Mouse (Mus musculus) midbrain, embryonic 14.5 days (tissue): ENCODE measurements at regions not wholly inside any gene's neighbourhood (a gene's known extent, or its start where the extent isn't known, plus 50 kb on each side); places are given as distances from the start of the nearest gene placed in this dataset.
A peak's percentile ranks its signal among the peaks of the same experiment; 100 is the strongest.
"Not testable (repeated sequence)": the region's sequence is repeated elsewhere in the genome, so short reads cannot be mapped to it uniquely, and the experiment has no call there.

Experiments
- ATAC-seq: fragments of 200-750 bp; cut with Nextera tagmentation; 2 replicates; pipeline ENCODE4 v1.8.0; 2017; ENCODE audit warnings: moderate number of reproducible peaks, moderate library complexity; ENCODE audit not compliant: low FRiP score, low TSS enrichment
- DNase-seq: peaks from one replicate; pipeline ENCODE4 v3.0.0-alpha.2; 2015
- H3K27ac ChIP-seq: fragments of 300-500 bp; sonication (generic); replicated peaks from 2 replicates; pipeline ENCODE4 v1.5.1; 2014; ENCODE audit warnings: mild to moderate bottlenecking, low read depth, low read length, moderate library complexity
- H3K27me3 ChIP-seq: fragments of 300-500 bp; sonication (generic); 2 replicates; pipeline ENCODE4 v1.6.1; 2014; ENCODE audit warnings: low read length, control low read depth, mixed read lengths; ENCODE audit not compliant: control insufficient read depth, insufficient read depth
- H3K36me3 ChIP-seq: fragments of 300-500 bp; sonication (generic); 2 replicates; pipeline ENCODE4 v1.6.1; 2014; ENCODE audit warnings: low read length, control low read depth; ENCODE audit not compliant: control insufficient read depth, insufficient read depth
- H3K4me1 ChIP-seq: fragments of 300-500 bp; sonication (generic); 2 replicates; pipeline ENCODE4 v1.6.1; 2014; ENCODE audit warnings: mild to moderate bottlenecking, antibody characterized with exemption, low read length, control low read depth; ENCODE audit not compliant: control insufficient read depth, insufficient read depth
- H3K4me2 ChIP-seq: fragments of 300-500 bp; sonication (generic); 2 replicates; pipeline ENCODE4 v1.6.1; 2014; ENCODE audit warnings: mild to moderate bottlenecking, low read length, moderate library complexity
- H3K4me3 ChIP-seq: fragments of 300-500 bp; sonication (generic); replicated peaks from 2 replicates; pipeline ENCODE4 v1.5.1; 2014; ENCODE audit warnings: low read depth, low read length
- H3K9ac ChIP-seq: fragments of 300-500 bp; sonication (generic); replicated peaks from 2 replicates; pipeline ENCODE4 v1.6.1; 2014; ENCODE audit warnings: mild to moderate bottlenecking, low read length, moderate library complexity
- H3K9me3 ChIP-seq: fragments of 300-500 bp; sonication (generic); 2 replicates; pipeline ENCODE4 v1.6.1; 2016; ENCODE audit warnings: low read length, control low read depth, mixed read lengths; ENCODE audit not compliant: control insufficient read depth
- WGBS: fragments of 180-500 bp; shearing (Covaris S2); extraction: QIAGEN DNeasy Blood & Tissue Kit; methylation state at CpG from one replicate; pipeline ENCODE4 v1.1.7; 2014; 5-methylcytosine and 5-hydroxymethylcytosine counted together

DNA sequence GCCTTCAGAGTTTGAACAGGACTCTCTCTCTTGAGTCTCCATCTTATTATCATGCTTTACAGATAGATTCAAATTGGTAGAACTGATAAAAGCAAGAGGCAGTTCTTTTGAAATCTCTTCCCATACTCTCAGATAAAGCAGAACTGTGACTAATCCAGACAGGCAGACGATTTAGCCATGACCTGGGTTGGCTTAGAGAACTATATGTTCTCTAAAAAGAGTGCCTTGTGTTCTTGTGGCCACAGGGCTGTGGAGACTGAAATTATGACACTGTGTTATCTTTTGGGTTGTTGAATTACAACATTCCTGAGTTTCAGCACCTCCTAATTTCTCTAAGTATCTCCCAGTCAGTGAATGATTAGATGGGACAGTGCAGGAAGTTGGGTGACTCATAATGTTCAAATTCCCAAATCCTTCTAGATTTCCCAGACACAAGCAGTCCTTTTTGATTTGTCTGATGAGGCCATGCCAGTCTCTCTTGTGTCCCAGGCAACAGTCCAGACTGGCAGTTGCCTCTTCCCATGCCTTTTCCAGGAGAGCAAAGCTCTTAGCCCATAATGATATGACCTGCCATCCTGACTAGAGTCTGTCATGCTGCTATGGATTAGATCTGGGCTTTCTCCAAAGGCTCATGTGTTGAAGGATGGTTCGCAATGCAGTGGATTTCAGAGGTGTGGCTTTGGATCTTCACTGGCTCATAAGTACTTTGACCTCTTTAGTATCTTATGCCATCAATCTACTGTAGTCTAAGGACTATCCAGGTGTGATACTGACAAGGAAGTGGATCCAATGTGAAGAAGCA, 66.4 kb upstream of the Tbl1xr1 start:
- H3K36me3 ChIP-seq: no peaks in the 10 kb centered on the region
- H3K27me3 ChIP-seq: no peaks in the 10 kb centered on the region
- H3K9me3 ChIP-seq: no peaks in the 10 kb centered on the region
- DNase-seq: no peak
- H3K4me1 ChIP-seq: no peaks in the 10 kb centered on the region
- H3K27ac ChIP-seq: no peak overlapping the region
- no peak overlapping the region for H3K4me3 ChIP-seq
- no peak overlapping the region for H3K4me2 ChIP-seq
- WGBS: 54% methylated on average over 2 of the region's 2 CpGs
- no peak for ATAC-seq
- H3K9ac ChIP-seq: no peak overlapping the region

DNA sequence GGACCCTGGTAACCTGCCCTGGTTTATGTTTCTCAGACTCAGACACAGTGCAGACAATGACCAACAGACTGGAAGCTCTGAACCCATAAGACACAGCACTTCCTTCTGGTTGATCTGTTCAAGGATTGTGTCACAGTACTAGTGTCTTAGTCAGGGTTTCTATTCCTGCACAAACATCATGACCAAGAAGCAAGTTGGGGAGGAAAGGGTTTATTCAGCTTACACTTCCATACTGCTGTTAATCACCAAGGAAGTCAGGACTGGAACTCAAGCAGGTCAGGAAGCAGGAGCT, 65.8 kb upstream of the Tbl1xr1 start:
- H3K27me3 ChIP-seq, ATAC-seq, H3K36me3 ChIP-seq, H3K27ac ChIP-seq, DNase-seq, H3K9me3 ChIP-seq, H3K9ac ChIP-seq, H3K4me3 ChIP-seq, H3K4me1 ChIP-seq, H3K4me2 ChIP-seq: not testable (repeated sequence)

DNA sequence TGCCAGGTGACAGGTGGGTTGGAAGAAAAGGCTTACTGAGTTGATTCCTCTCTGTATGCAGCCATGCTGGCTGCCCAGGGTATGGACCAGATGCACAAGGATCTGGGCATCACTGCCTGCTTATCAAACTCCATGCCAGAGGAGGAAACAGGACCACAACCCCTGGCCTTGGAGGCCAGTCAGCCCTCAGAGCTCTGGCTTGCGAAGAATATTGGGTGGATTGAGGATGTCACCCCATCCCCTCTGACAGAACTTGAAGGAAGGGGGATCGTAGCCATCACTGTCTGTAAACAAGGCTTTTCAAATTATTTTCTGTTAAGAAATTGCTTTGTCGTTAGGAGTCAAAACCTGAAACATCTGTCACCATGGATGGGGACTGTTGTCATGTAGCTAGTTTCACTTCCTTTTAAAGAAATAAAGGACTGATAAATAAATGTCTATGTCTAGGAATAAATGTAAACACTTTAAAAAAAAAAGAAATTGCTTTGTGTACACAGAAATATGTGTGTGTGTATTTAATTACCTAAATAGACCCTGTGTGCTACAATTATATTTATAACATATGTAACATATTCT, 55.0 kb upstream of the Tbl1xr1 start:
- Histone ChIP-seq H3K27me3 (no peaks in the 10 kb centered on the region), H3K4me1 (no peaks in the 10 kb centered on the region), H3K4me2 (no peak overlapping the region), H3K27ac (no peak overlapping the region), H3K4me3 (no peak overlapping the region), H3K9me3 (no peaks in the 10 kb centered on the region), H3K9ac (no peak overlapping the region), H3K36me3 (no peaks in the 10 kb centered on the region)
- 89% methylated on average over 3 of the region's 3 CpGs for WGBS
- DNase-seq (no peak), ATAC-seq (no peak)

DNA sequence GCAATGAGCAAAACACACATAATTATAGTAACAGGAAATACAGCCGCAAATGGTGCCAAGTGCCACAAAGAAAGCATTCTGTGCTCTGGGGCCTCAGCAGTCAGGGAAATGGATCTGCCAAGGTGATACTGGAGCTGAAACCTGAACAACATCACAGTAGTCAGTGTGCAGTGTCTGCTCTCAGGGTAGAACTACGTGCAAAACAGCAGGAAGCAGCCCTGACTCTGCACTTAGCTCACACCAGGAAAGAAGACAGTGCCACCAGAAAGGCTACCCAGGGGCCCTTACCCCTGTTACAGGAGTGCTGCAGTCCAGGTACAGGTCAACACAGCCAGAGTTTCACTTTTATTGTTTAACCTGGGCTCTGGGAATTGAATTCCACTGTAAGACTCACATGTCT, 54.0 kb upstream of the Tbl1xr1 start:
- no peaks in the 10 kb centered on the region for H3K9me3 ChIP-seq
- no peaks in the 10 kb centered on the region for H3K4me1 ChIP-seq
- ATAC-seq (no peak), DNase-seq (no peak)
- WGBS: 73% methylated on average over 2 of the region's 2 CpGs
- H3K4me2 ChIP-seq: no peak overlapping the region
- no peak overlapping the region for H3K4me3 ChIP-seq
- H3K27me3 ChIP-seq: no peaks in the 10 kb centered on the region
- H3K27ac ChIP-seq: no peak overlapping the region
- no peak overlapping the region for H3K9ac ChIP-seq
- H3K36me3 ChIP-seq: no peaks in the 10 kb centered on the region

DNA sequence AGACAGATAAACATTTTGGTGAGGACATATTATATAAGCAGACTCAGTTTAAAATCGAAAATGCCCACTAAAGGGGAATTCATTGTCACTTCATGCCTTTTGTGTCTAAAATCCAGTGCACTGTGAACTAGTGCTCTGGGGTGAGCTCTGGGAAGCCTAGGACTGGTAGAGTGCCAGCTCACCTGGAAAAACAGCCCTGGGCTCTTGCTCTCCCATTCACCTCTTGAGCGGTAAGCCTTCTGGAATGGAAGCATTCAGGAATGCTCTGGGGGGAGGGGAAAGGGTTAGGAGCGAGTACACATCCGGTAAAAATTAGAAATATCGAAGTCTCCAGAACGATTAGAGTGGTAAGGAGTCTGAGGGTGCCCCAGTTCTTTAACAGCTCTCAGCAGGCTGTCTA, 53.4 kb upstream of the Tbl1xr1 start:
- no peaks in the 10 kb centered on the region for H3K9me3 ChIP-seq
- no peaks in the 10 kb centered on the region for H3K4me1 ChIP-seq
- no peaks in the 10 kb centered on the region for H3K27me3 ChIP-seq
- H3K4me2 ChIP-seq: no peak overlapping the region
- ATAC-seq: no peak
- WGBS: 69% methylated on average over 6 of the region's 6 CpGs
- no peaks in the 10 kb centered on the region for H3K36me3 ChIP-seq
- no peak for DNase-seq
- no peak overlapping the region for H3K27ac ChIP-seq
- H3K9ac ChIP-seq: no peak overlapping the region
- H3K4me3 ChIP-seq: no peak overlapping the region

DNA sequence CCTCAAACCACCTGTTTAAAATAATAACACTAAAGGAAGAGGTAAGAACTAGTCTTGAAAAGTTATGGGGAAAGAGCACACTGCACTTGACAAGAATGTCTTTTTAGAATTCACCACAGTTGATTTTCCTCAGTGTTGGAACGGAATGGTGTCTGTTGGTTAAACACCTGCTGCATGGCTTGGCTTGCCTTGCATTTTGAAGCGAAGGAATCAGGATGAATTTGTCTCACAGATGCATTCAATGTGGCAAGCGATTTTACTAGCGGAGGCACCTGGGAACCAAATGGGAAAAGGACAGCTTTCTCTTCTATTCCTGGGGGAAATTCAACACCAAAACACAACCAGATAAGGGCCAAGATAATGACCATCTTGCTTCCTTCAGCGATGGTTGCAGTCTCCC, 52.9 kb upstream of the Tbl1xr1 start:
- Histone ChIP-seq H3K9ac (no peak overlapping the region), H3K4me1 (no peaks in the 10 kb centered on the region), H3K27ac (no peak overlapping the region), H3K36me3 (no peaks in the 10 kb centered on the region), H3K9me3 (no peaks in the 10 kb centered on the region), H3K27me3 (no peaks in the 10 kb centered on the region), H3K4me2 (no peak overlapping the region), H3K4me3 (no peak overlapping the region)
- ATAC-seq (no peak), DNase-seq (no peak)
- WGBS: 71% methylated on average over 5 of the region's 5 CpGs

DNA sequence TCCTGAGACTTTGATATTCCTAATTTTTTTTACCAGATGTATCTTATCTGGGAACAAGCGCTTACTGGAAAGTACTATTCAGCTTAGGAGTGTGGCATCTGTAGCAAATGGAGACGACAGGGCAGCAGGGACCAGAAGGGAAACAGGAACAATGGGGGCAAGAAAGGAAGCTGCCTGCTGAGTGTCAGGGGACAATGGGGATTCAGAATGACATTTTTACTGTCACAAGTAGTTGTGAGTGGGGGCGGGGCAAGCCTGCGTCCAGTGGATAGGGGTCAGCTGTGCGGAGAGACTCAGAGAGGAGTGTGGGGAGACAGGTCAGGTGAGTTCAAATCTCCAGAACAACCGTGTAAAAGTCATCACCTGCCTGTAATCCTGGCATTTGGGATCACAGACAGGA, 52.3 kb upstream of the Tbl1xr1 start:
- H3K27me3 ChIP-seq: no peaks in the 10 kb centered on the region
- H3K36me3 ChIP-seq: no peaks in the 10 kb centered on the region
- H3K4me3 ChIP-seq: no peak overlapping the region
- 11% methylated on average over 6 of the region's 6 CpGs for WGBS
- H3K27ac ChIP-seq: no peak overlapping the region
- no peak overlapping the region for H3K4me2 ChIP-seq
- H3K4me1 ChIP-seq: no peaks in the 10 kb centered on the region
- no peaks in the 10 kb centered on the region for H3K9me3 ChIP-seq
- ATAC-seq (no peak), DNase-seq (peak; percentile 14)
- H3K9ac ChIP-seq: no peak overlapping the region

DNA sequence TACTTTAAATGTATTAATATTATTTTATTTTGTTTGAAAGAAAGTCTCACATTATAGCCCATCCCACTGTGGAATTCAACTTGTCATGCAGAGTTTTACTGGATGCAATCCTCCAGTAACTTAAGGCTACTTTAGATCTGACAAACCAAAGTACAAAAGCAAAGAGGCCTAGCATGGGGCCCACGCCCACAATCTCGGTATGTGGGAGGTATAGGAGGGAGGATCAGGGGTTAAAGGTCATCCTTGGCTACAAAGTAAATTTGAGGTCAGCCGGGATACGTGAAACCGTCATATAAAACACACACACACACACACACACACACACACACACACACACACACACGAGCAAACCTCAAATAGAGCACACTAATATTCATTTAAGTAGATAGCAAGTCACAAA, 51.3 kb upstream of the Tbl1xr1 start:
- DNase-seq (no peak), ATAC-seq (no peak)
- Histone ChIP-seq H3K4me2 (no peak overlapping the region), H3K4me1 (no peaks in the 10 kb centered on the region), H3K4me3 (no peak overlapping the region), H3K27me3 (no peaks in the 10 kb centered on the region), H3K9me3 (no peaks in the 10 kb centered on the region), H3K27ac (no peak overlapping the region), H3K36me3 (no peaks in the 10 kb centered on the region), H3K9ac (no peak overlapping the region)
- WGBS: 27% methylated on average over 6 of the region's 6 CpGs

DNA sequence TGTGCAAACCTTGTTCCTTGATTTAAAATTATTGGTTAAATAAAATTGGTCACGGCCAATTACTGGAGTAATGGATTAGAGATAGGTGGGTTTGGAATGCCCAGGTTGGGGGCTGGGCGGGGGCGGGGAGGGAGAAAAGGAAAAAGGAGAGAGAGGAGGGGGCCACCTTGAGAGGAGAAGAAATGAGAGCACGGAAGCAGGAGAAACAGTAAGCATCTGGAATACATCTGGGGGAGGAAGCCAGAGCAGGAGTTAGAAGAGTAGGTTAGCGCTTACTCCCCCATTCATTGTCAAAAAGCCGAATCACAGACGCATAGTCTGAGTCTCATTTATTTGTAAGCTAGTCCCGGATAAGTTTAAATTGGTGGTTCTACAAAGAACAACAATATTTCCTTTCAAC, 50.8 kb upstream of the Tbl1xr1 start:
- no peaks in the 10 kb centered on the region for H3K9me3 ChIP-seq
- ATAC-seq: no peak
- no peak overlapping the region for H3K4me2 ChIP-seq
- no peaks in the 10 kb centered on the region for H3K27me3 ChIP-seq
- DNase-seq: no peak
- H3K27ac ChIP-seq: no peak overlapping the region
- 76% methylated on average over 8 of the region's 8 CpGs for WGBS
- H3K36me3 ChIP-seq: no peaks in the 10 kb centered on the region
- no peak overlapping the region for H3K4me3 ChIP-seq
- H3K4me1 ChIP-seq: no peaks in the 10 kb centered on the region
- H3K9ac ChIP-seq: no peak overlapping the region
